Mouse (Mus musculus) embryonic facial prominence, embryonic 14.5 days (tissue): ENCODE data around the gene Cyp2d26. TPM values are rescaled to one million over a fixed set of nuclear protein-coding genes. Genes with fewer than 3 reads are reported as not detected.

Experiments used
- ATAC-seq: fragments of 200-750 bp; cut with Nextera tagmentation; 2 replicates; pipeline ENCODE4 v1.8.0; 2017; ENCODE audit warnings: low read depth, moderate number of reproducible peaks, moderate TSS enrichment
- DNase-seq: peaks from one replicate; pipeline ENCODE4 v3.0.0-alpha.2; 2015; ENCODE audit warnings: low spot score
- H3K27ac ChIP-seq: fragments of 300-500 bp; sonication (generic); replicated peaks from 2 replicates; pipeline ENCODE4 v1.5.1; 2014; ENCODE audit warnings: low read depth, mild to moderate bottlenecking, low read length, moderate library complexity
- H3K27me3 ChIP-seq: fragments of 300-500 bp; sonication (generic); replicated peaks from 2 replicates; pipeline ENCODE4 v1.6.1; 2014; ENCODE audit warnings: low read length; ENCODE audit not compliant: control insufficient read depth, insufficient read depth
- H3K36me3 ChIP-seq: fragments of 300-500 bp; sonication (generic); 2 replicates; pipeline ENCODE4 v1.6.1; 2014; ENCODE audit warnings: low read length, mixed read lengths; ENCODE audit not compliant: control insufficient read depth, insufficient read depth
- H3K4me1 ChIP-seq: fragments of 300-500 bp; sonication (generic); 2 replicates; pipeline ENCODE4 v1.6.1; 2014; ENCODE audit warnings: antibody characterized with exemption, low read length; ENCODE audit not compliant: control insufficient read depth, insufficient read depth
- H3K4me2 ChIP-seq: fragments of 300-500 bp; sonication (generic); 2 replicates; pipeline ENCODE4 v1.6.1; 2014; ENCODE audit warnings: low read depth, mild to moderate bottlenecking, low read length, moderate library complexity, mixed read lengths
- H3K4me3 ChIP-seq: fragments of 300-500 bp; sonication (generic); 2 replicates; pipeline ENCODE4 v1.5.1; 2014; ENCODE audit warnings: low read depth, mild to moderate bottlenecking, low read length
- H3K9ac ChIP-seq: fragments of 300-500 bp; sonication (generic); 2 replicates; pipeline ENCODE4 v1.6.1; 2014; ENCODE audit warnings: low read depth, mild to moderate bottlenecking, low read length, moderate library complexity, mixed read lengths
- H3K9me3 ChIP-seq: fragments of 300-500 bp; sonication (generic); 2 replicates; pipeline ENCODE4 v1.6.1; 2016; ENCODE audit warnings: low read length; ENCODE audit not compliant: control insufficient read depth
- WGBS: fragments of 180-500 bp; shearing (Covaris S2); extraction: QIAGEN DNeasy Blood & Tissue Kit; methylation state at CpG from one replicate; pipeline ENCODE4 v1.1.7; 2014; 5-methylcytosine and 5-hydroxymethylcytosine counted together
- polyA plus RNA-seq: library from polyadenylated mRNA; unstranded; fragments of >200 nt; fragmentation: Nextera tagmentation; extraction: Ambion mirVana; gene quantifications from 2 replicates; pipeline ENCODE4 v1.2.1, GENCODE M21; 2014

Cyp2d26 gene
- polyA plus RNA-seq, 1 experiment from 2014 or later, result not detected

DNA sequence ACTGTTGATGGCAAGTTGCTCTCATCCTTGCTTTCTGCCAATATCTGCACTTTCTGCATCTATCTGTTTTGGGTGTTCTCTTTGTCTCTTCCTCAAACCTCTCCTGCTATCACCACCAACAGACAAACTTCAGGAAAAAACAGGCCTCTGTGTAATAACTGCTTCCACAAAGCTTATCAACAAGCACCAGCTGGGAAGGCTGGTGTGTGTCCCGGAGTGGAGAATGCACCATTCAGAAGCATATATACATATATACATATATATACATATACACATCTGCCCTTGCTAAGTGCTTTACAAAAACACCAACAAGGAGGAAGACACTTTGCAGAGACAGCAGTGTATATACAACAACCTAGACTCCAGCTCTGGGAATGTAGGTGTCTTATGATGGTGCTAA, 16.5 kb upstream of the Cyp2d26 start:
- H3K4me1 ChIP-seq, result no peaks in the 10 kb centered on the region
- no peaks in the 10 kb centered on the region for H3K9me3 ChIP-seq
- no peak overlapping the region for H3K9ac ChIP-seq
- no peaks in the 10 kb centered on the region for H3K27me3 ChIP-seq
- no peak for DNase-seq
- no peak overlapping the region for H3K4me3 ChIP-seq
- H3K36me3 ChIP-seq, result peaks cover 39% of the 10 kb centered on the region; the same call in 1 of the 2 replicates
- ATAC-seq, result no peak
- H3K27ac ChIP-seq, result no peak overlapping the region
- no peak overlapping the region for H3K4me2 ChIP-seq
- 89% methylated on average over 1 of the region's 1 CpGs for WGBS

DNA sequence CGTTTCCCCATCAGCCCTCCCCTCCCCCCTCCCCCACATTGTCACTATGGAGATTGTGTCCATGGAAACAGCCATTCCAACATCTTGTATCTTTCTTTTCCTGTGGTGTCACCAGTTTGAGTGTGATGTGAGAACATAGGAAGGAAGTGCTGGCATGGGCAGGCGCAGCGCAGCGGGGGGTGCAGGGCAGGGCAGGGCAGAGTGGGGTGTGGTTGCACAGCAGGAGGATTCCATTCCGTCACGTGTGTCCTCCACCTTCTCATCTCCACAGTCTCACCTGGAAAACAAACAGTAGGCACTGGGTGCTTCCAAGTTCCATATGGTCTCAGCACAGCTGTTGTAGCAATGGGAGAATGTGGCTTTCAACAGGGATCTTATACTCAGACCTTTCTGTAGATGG, 15.4 kb upstream of the Cyp2d26 start:
- no peak for ATAC-seq
- Histone ChIP-seq H3K9me3 (no peaks in the 10 kb centered on the region), H3K27ac (no peak overlapping the region), H3K4me2 (no peak overlapping the region), H3K27me3 (no peaks in the 10 kb centered on the region), H3K36me3 (peaks cover 34% of the 10 kb centered on the region; the same call in 1 of the 2 replicates), H3K9ac (no peak overlapping the region), H3K4me3 (no peak overlapping the region), H3K4me1 (no peaks in the 10 kb centered on the region)
- DNase-seq, result no peak
- WGBS, result 83% methylated on average over 6 of the region's 6 CpGs

DNA sequence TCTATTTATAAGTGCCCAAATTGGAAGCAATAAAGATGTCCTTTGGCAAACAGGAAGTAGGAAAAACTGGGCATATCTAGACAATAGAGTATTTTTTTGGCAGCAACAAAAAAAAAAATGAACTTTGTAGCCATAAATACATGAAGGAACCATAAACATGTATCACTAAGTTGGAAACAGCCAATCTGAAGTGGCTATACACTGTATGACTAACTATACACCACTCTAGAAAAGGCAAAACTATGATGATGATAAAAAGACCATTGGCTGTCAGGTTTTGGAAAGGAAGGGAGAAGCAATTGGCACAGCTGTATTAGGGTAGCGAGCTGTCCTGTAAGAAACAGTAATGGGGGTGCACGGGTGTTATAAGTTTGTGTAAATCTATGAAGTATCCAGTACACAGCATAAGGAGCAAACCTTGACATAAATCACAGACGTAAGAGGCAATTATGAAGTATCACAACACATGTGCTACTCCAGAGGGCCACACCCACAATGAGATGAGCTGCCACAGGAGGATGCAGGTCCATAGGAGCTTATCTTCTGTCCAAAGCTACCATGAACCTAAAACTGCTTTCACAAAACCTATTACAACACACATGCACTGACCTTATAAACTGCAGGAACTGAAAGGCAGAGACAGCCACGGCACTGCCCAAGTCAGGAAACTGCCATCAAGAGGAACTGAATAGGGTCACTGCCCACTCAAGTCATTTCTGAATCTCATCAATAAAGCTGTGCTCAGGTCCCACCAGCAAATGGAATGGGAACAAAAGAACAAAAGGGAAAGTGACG, 13.1 kb upstream of the Cyp2d26 start:
- no peak for ATAC-seq
- whole genome bisulfite sequencing, result 78% methylated on average over 5 of the region's 5 CpGs

DNA sequence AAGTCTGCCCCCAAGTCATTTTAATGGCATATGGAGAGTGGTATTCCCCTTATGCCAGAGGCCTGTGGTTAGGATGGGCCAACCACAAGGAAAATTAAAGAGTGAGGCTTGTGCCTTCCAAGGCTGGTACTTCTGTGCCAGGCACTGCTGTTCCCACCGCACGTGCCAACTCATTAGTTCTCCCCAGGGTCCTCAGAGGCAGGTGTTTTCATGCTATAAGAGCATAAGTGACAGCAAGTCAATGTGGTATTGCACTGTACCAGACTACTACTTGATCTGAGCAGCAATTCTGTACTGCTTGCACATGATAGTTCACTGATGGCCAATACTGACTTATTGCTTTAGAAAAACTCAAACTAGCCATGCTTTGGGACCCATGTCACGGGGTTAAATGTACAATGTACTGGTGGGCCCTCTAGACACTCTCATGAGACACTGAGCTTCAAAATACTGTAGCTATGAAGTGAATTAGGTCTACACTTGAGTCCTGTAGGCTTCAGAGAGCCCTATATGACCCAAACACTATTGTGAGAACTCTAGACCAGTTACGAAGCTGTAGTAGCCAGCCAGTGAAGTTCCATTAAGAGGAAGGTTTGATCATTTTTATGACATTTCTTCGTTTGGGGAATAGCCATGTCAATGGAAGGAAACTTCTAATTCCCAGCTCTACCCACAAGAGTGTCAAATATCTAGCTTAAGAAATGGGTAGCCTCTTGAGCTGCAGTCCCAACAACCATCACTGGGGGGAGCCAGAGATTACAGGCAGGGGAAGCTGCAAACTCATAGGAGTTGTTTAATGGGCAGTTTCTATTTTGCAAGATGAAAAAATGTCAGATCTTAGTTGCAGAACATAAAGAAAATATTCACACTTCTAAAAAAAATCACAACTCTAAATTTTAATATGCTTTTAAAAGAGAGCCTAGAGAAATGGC, 10.9 kb upstream of the Cyp2d26 start:
- ATAC-seq (no peak), DNase-seq (peak; percentile 54)
- no peak overlapping the region for H3K4me2 ChIP-seq
- 66% methylated on average over 5 of the region's 5 CpGs for WGBS
- H3K9ac ChIP-seq, result no peak overlapping the region
- no peak overlapping the region for H3K4me3 ChIP-seq
- H3K36me3 ChIP-seq, result peaks cover 3% of the 10 kb centered on the region; the same call in 1 of the 2 replicates
- no peaks in the 10 kb centered on the region for H3K4me1 ChIP-seq
- H3K9me3 ChIP-seq, result no peaks in the 10 kb centered on the region
- no peaks in the 10 kb centered on the region for H3K27me3 ChIP-seq
- no peak overlapping the region for H3K27ac ChIP-seq

More for the DNA sequence above, 13.1 kb upstream of the Cyp2d26 start:
- Histone ChIP-seq H3K36me3 (peaks cover 23% of the 10 kb centered on the region; the same call in 1 of the 2 replicates), H3K27me3 (no peaks in the 10 kb centered on the region), H3K9ac (no peak overlapping the region), H3K4me1 (no peaks in the 10 kb centered on the region), H3K9me3 (no peaks in the 10 kb centered on the region), H3K27ac (no peak overlapping the region), H3K4me3 (no peak overlapping the region), H3K4me2 (no peak overlapping the region)
- DNase-seq, result no peak

DNA sequence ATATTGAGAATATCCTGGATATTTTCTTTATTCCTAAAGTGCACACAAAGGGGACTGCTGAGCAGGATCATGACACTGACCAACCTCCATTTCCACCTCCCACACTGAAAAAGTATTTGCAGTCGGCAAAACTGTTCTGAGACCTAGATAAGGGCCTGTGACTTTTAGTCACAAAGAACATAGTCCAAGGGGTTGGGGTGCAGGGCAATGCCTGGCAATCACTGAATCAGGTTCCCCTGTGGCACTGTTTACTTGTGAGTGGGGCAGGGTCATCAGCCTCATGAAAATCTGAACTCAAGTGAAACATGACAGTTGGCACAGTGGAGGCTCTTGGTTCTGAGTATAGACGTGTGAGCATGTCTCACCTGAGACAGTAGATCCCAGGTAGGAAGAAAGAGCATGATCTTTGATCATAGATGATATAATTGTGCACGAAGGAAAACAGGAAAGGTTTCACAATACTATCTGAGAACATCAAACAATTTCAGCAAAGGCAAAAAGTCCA, 1.9 kb upstream of the Cyp2d26 start:
- no peaks in the 10 kb centered on the region for H3K36me3 ChIP-seq
- no peak overlapping the region for H3K9ac ChIP-seq
- H3K4me2 ChIP-seq, result no peak overlapping the region
- no peak for ATAC-seq
- no peak overlapping the region for H3K27ac ChIP-seq
- no peak overlapping the region for H3K4me3 ChIP-seq
- no peaks in the 10 kb centered on the region for H3K9me3 ChIP-seq
- no peak for DNase-seq
- no peaks in the 10 kb centered on the region for H3K4me1 ChIP-seq
- 69% methylated on average over 3 of the region's 3 CpGs for WGBS
- H3K27me3 ChIP-seq, result no peaks in the 10 kb centered on the region

DNA sequence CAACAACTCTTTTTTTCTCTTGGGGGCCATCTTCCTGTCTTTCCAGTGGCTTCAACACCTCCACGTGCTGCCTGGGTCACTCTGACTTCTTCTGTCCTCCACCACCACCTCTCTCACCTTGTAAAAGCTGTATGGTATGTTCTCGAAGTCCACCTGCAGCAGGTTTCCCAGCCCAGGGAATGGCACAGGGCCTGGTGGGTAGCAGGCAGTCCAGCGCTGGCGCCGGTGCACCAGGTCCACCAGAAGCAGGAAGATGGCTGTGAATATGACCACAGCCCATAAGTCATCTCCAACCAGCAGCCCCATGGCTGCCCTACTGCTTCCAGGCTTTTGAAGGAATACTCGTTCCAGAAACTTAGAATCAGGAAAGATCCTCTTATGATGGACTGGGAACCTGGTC, 226 bp downstream of the Cyp2d26 start:
- ATAC-seq (no peak), DNase-seq (no peak)
- H3K27me3 ChIP-seq, result no peaks in the 10 kb centered on the region
- H3K4me3 ChIP-seq, result no peak overlapping the region
- H3K27ac ChIP-seq, result no peak overlapping the region
- H3K9me3 ChIP-seq, result no peaks in the 10 kb centered on the region
- WGBS, result 86% methylated on average over 6 of the region's 6 CpGs
- no peaks in the 10 kb centered on the region for H3K4me1 ChIP-seq
- H3K4me2 ChIP-seq, result no peak overlapping the region
- no peaks in the 10 kb centered on the region for H3K36me3 ChIP-seq
- H3K9ac ChIP-seq, result no peak overlapping the region

DNA sequence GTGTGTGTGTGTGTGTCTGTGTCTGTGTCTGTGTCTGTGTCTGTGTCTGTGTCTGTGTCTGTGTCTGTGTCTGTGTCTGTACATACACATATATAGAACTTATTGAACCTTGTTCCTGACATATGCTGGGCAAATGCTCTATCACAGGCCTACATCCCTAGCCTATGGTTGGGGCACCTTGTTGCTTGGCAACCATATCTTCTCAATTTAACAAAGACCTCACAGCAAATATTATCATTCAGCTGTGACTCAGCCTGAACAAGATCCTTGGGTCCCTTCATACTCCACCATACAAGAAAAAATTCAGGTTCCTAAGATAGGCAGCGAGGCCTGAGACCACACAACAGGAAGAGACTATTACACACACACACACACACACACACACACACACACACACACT, 640 bp downstream of the Cyp2d26 start:
- no peak overlapping the region for H3K27ac ChIP-seq
- H3K36me3 ChIP-seq, result no peaks in the 10 kb centered on the region
- no peaks in the 10 kb centered on the region for H3K27me3 ChIP-seq
- no peak for ATAC-seq
- WGBS, result 87% methylated on average over 1 of the region's 1 CpGs
- no peak for DNase-seq
- no peaks in the 10 kb centered on the region for H3K4me1 ChIP-seq
- no peak overlapping the region for H3K4me3 ChIP-seq
- no peaks in the 10 kb centered on the region for H3K9me3 ChIP-seq
- no peak overlapping the region for H3K9ac ChIP-seq
- no peak overlapping the region for H3K4me2 ChIP-seq

DNA sequence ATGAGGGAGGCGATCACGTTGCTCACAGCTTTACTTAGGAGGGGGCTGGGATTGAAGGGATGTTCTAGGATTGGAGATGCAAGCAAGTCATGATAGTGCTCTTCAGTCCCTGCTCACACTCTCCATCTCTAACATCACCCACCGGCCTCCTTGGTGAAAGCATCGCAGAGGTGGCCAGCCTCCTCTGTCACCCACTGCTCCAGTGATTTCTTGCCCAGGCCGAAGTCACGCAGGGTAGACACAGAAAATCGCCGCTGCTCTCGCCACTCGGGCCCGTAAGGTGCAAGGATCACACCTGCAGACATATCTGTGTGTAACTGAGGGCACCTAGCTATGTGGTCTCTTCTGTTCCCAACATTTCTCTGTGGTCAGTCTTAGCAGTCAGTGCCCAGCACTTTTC, 1.5 kb downstream of the Cyp2d26 start:
- no peaks in the 10 kb centered on the region for H3K36me3 ChIP-seq
- no peak overlapping the region for H3K27ac ChIP-seq
- H3K4me2 ChIP-seq, result no peak overlapping the region
- ATAC-seq (no peak), DNase-seq (no peak)
- no peak overlapping the region for H3K4me3 ChIP-seq
- 91% methylated on average over 11 of the region's 11 CpGs for WGBS
- no peaks in the 10 kb centered on the region for H3K27me3 ChIP-seq
- no peaks in the 10 kb centered on the region for H3K4me1 ChIP-seq
- H3K9ac ChIP-seq, result no peak overlapping the region
- no peaks in the 10 kb centered on the region for H3K9me3 ChIP-seq
